Comparison of ENCODE assay signal across 30 mouse cellular contexts in genomic region chr12:29945182-29945743, GRCm38 (mm10). TPM values are rescaled to one million over a fixed set of nuclear protein-coding genes. Genes with fewer than 3 reads are reported as not detected.
A peak's percentile ranks its signal among the peaks of the same experiment; 100 is the strongest.
DNase-seq lines count a peak whose midpoint lies in the region; ATAC-seq and TF ChIP-seq lines count a peak whose summit lies in the region.
"Had no signal": no experiment of that assay in that cellular context is flagged by ENCODE, and none has a peak within 500 bp of the region (broad histone marks: within the 10 kb centered on the region; RNA-seq: fewer than 3 reads in every experiment).

No protein-coding gene starts in this region.

- 66% methylated on average over 6 of the region's 6 CpGs for WGBS in heart, adult 2 months
- WGBS in liver, adult 2 months = 79% methylated on average over 6 of the region's 6 CpGs
- 29% methylated on average over 6 of the region's 6 CpGs for WGBS in liver, postnatal 0 days (ENCODE audit: insufficient replicate concordance)
- WGBS in limb, embryonic 15.5 days = 59% methylated on average over 6 of the region's 6 CpGs

- TF ChIP-seq EP300 in heart, adult 2 months (IDR thresholded peaks at IDR 0.05; ENCODE audit: insufficient read depth, low read depth, low read length) = no peak
- no peak for TF ChIP-seq EP300 in liver, postnatal 0 days (IDR thresholded peaks at IDR 0.05; ENCODE audit: low read depth)

- H3K4me1 ChIP-seq in heart, adult 2 months (ENCODE audit: control insufficient read depth, insufficient read depth, low read length) = peaks cover 47% of the 10 kb centered on the region
- H3K4me1 ChIP-seq in liver, adult 2 months (ENCODE audit: control insufficient read depth, insufficient read depth, low read length) = peaks cover 2% of the 10 kb centered on the region
- no peaks in the 10 kb centered on the region for H3K4me1 ChIP-seq in liver, postnatal 0 days (ENCODE audit: insufficient read depth)
- peaks cover 59% of the 10 kb centered on the region for H3K4me1 ChIP-seq in brown adipose tissue, adult 24 weeks (ENCODE audit: control insufficient read depth, insufficient read depth, insufficient read length, low read length)
- peaks cover 36% of the 10 kb centered on the region for H3K4me1 ChIP-seq in limb, embryonic 15.5 days
- H3K4me1 ChIP-seq: liver, embryonic 12.5 days had no signal

- no peaks in the 10 kb centered on the region for H3K27me3 ChIP-seq in heart, adult 2 months (ENCODE audit: control insufficient read depth, insufficient read depth, low read length)
- no peaks in the 10 kb centered on the region for H3K27me3 ChIP-seq in liver, adult 2 months (ENCODE audit: control insufficient read depth, insufficient read depth, low read length)
- no peaks in the 10 kb centered on the region for H3K27me3 ChIP-seq in liver, postnatal 0 days (ENCODE audit: insufficient read depth, low read length)
- no peaks in the 10 kb centered on the region for H3K27me3 ChIP-seq in limb, embryonic 15.5 days
- H3K27me3 ChIP-seq: embryonic facial prominence, embryonic 12.5 days; heart, embryonic 15.5 days; hindbrain, embryonic 13.5 days; liver, embryonic 12.5 days; midbrain, embryonic 15.5 days; neural tube, embryonic 12.5 days had no signal

- H3K4me2 ChIP-seq in liver, postnatal 0 days (ENCODE audit: low read depth, low read length) = no peak overlapping the region
- H3K4me2 ChIP-seq in limb, embryonic 15.5 days = no peak overlapping the region
- H3K4me2 ChIP-seq: embryonic facial prominence, embryonic 12.5 days; heart, embryonic 15.5 days; hindbrain, embryonic 13.5 days; liver, embryonic 12.5 days; midbrain, embryonic 15.5 days; neural tube, embryonic 12.5 days had no signal

- DNase-seq in heart, adult 2 months = peak in 1 of 2 experiments; percentile 5
- DNase-seq in heart, postnatal 36 days = no peak
- no peak for DNase-seq in liver, adult 2 months (ENCODE audit: extremely low read depth, low read depth, low spot score)
- no peak for DNase-seq in liver, postnatal 0 days
- no peak for DNase-seq in left cerebral cortex, postnatal 10 days (ENCODE audit: extremely low spot score in 1 of 2, low spot score in 2 of 2)
- DNase-seq: adrenal gland, adult 8-10 months; B cell, adult 2 months; cerebellum, adult 8-10 months; cerebellum, postnatal 25 days; gastrocnemius, postnatal 25 days; heart, postnatal 4 days; kidney, adult 11 months; kidney, postnatal 36 days; lung, adult 18-20 months; lung, postnatal 10 days; right cerebral cortex, adult 18-20 months; right cerebral cortex, postnatal 4 days; thymus, postnatal 4 days had no signal

- no peaks in the 10 kb centered on the region for H3K9me3 ChIP-seq in liver, postnatal 0 days (ENCODE audit: low read length)
- H3K9me3 ChIP-seq in limb, embryonic 15.5 days = no peaks in the 10 kb centered on the region
- H3K9me3 ChIP-seq: embryonic facial prominence, embryonic 12.5 days; heart, embryonic 15.5 days; hindbrain, embryonic 13.5 days; liver, embryonic 12.5 days; midbrain, embryonic 15.5 days; neural tube, embryonic 12.5 days had no signal

- TF ChIP-seq POLR2A in heart, adult 2 months (IDR thresholded peaks at IDR 0.05; ENCODE audit: insufficient read depth, low read depth, low read length) = no peak
- TF ChIP-seq POLR2A in liver, adult 2 months (IDR thresholded peaks at IDR 0.05; ENCODE audit: extremely low read depth, insufficient read depth, low read length) = no peak

- H3K4me3 ChIP-seq in heart, adult 2 months = no peak overlapping the region
- H3K4me3 ChIP-seq in liver, adult 2 months (ENCODE audit: insufficient read depth, low read depth, low read length) = no peak overlapping the region
- H3K4me3 ChIP-seq in liver, postnatal 0 days (ENCODE audit: low read depth, low read length) = no peak overlapping the region
- no peak overlapping the region for H3K4me3 ChIP-seq in brown adipose tissue, adult 24 weeks (ENCODE audit: insufficient read depth, low read depth, low read length)
- H3K4me3 ChIP-seq in limb, embryonic 15.5 days = no peak overlapping the region
- H3K4me3 ChIP-seq: embryonic facial prominence, embryonic 12.5 days; erythroblast, embryonic 14.5 days; heart, embryonic 15.5 days; hindbrain, embryonic 13.5 days; layer of hippocampus, adult 2 months; liver, embryonic 12.5 days; midbrain, embryonic 15.5 days; neural tube, embryonic 12.5 days had no signal

- no peak for ATAC-seq in liver, postnatal 0 days
- no peak for ATAC-seq in limb, embryonic 15.5 days (ENCODE audit: insufficient number of reproducible peaks, low FRiP score, low TSS enrichment, low read depth)
- ATAC-seq: forebrain, embryonic 16.5 days; liver, embryonic 12.5 days; midbrain, embryonic 15.5 days had no signal

- peak overlapping the region; percentile 44 for H3K27ac ChIP-seq in heart, adult 2 months
- peak overlapping the region; percentile 51; the same call in 1 of the 2 replicates for H3K27ac ChIP-seq in liver, adult 2 months (replicated peaks; ENCODE audit: insufficient read depth, low read depth, low read length)
- H3K27ac ChIP-seq in liver, postnatal 0 days (ENCODE audit: low read depth) = no peak overlapping the region
- H3K27ac ChIP-seq in brown adipose tissue, adult 24 weeks (replicated peaks; ENCODE audit: low read depth, low read length) = peak overlapping the region; percentile 32
- H3K27ac ChIP-seq in limb, embryonic 15.5 days = peak overlapping the region; percentile 12; the same call in 1 of the 2 replicates
- H3K27ac ChIP-seq: embryonic facial prominence, embryonic 12.5 days; hindbrain, embryonic 13.5 days; layer of hippocampus, adult 2 months; liver, embryonic 12.5 days; midbrain, embryonic 15.5 days; neural tube, embryonic 12.5 days had no signal

- no peak for TF ChIP-seq CTCF in heart, adult 2 months (IDR thresholded peaks at IDR 0.05)
- TF ChIP-seq CTCF in liver, adult 2 months (IDR thresholded peaks at IDR 0.05; ENCODE audit: low read depth, low read length) = no peak
- TF ChIP-seq CTCF in liver, postnatal 0 days (IDR thresholded peaks at IDR 0.05; ENCODE audit: low read depth) = no peak

- peaks cover 13% of the 10 kb centered on the region for H3K79me2 ChIP-seq in heart, adult 2 months (replicated peaks; ENCODE audit: control insufficient read depth, insufficient read depth, low read length)
- no peaks in the 10 kb centered on the region; the same call in 1 of the 2 replicates for H3K79me2 ChIP-seq in liver, adult 2 months (ENCODE audit: control insufficient read depth, insufficient read depth, low read length)

- no peak overlapping the region for H3K9ac ChIP-seq in heart, adult 2 months (ENCODE audit: low read depth, low read length)
- no peak overlapping the region for H3K9ac ChIP-seq in liver, adult 2 months (ENCODE audit: low read depth, low read length)
- H3K9ac ChIP-seq in liver, postnatal 0 days (replicated peaks) = no peak overlapping the region
- no peak overlapping the region for H3K9ac ChIP-seq in limb, embryonic 15.5 days
- H3K9ac ChIP-seq: embryonic facial prominence, embryonic 12.5 days; heart, embryonic 15.5 days; hindbrain, embryonic 13.5 days; liver, embryonic 12.5 days; midbrain, embryonic 15.5 days; neural tube, embryonic 12.5 days had no signal

- H3K36me3 ChIP-seq in heart, adult 2 months (ENCODE audit: control insufficient read depth, insufficient read depth, low read length) = peaks cover 25% of the 10 kb centered on the region
- no peaks in the 10 kb centered on the region for H3K36me3 ChIP-seq in liver, adult 2 months (ENCODE audit: control insufficient read depth, insufficient read depth, low read length)
- no peaks in the 10 kb centered on the region for H3K36me3 ChIP-seq in liver, postnatal 0 days (replicated peaks; ENCODE audit: insufficient read depth, low read length)
- 0 out of 2 replicates have a peak, but pooled peaks cover 3% of the 10 kb centered on the region for H3K36me3 ChIP-seq in limb, embryonic 15.5 days
- H3K36me3 ChIP-seq: G1E; heart, embryonic 15.5 days; liver, embryonic 12.5 days; midbrain, embryonic 15.5 days; neural tube, embryonic 12.5 days had no signal

- intact Hi-C loops in heart, adult 2 months (cut with DNase I) = no loop called here
- intact Hi-C loops in heart, postnatal 36 days (cut with DNase I) = no loop called here
- intact Hi-C loops in left cerebral cortex, postnatal 10 days (cut with DNase I) = no loop called here

RNA-seq across cellular contexts. Expression of gene Pxdn, which starts 7.9 kb away (rescaled TPM):
- total RNA-seq in heart, adult 2 months (2021) = 10 to 100 TPM; 28.7 to 41.0 TPM
- 69.4 and 92.3 TPM in 2 replicates for polyA plus RNA-seq in heart, adult 2 months (2012; rRNA removed)
- 10 to 100 TPM; 51.7 to 54.5 TPM for total RNA-seq in heart, postnatal 36 days (2021)
- 7.8 and 9.7 TPM in 2 replicates for total RNA-seq in liver, adult 2 months (2014; rRNA removed)
- polyA plus RNA-seq in liver, adult 2 months (2012; rRNA removed) = 7.2 and 9.1 TPM in 2 replicates
- 4.9 TPM in 2 replicates for polyA plus RNA-seq in liver, postnatal 0 days (2015; fragmentation: Nextera tagmentation; extraction: Ambion mirVana)
- polyA plus RNA-seq in brown adipose tissue, adult 24 weeks (2012; ENCODE audit: insufficient read depth, insufficient read length, missing spikeins) = 21.5 and 26.4 TPM in 2 replicates
- 103 and 110 TPM in 2 replicates for polyA plus RNA-seq in limb, embryonic 15.5 days (2015; fragmentation: Nextera tagmentation; extraction: Ambion mirVana)
- total RNA-seq in left cerebral cortex, postnatal 10 days (2021) = 10 to 100 TPM; 46.3 to 49.9 TPM
- polyA plus RNA-seq: erythroblast, embryonic 14.5 days; G1E had no signal
